Mouse (Mus musculus) ES-E14 (cell line): ENCODE measurements around the gene B3galt2.

Experiments used
- CHD2 ChIP-seq: IDR thresholded peaks from 2 replicates; pipeline ENCODE4 v1.6.1; 2014; ENCODE audit warnings: mild to moderate bottlenecking, low read depth, low read length, inconsistent platforms
- HCFC1 ChIP-seq: IDR thresholded peaks from 2 replicates; pipeline ENCODE4 v1.6.1; 2012; ENCODE audit warnings: low read length, inconsistent platforms, borderline replicate concordance; ENCODE audit not compliant: insufficient read depth
- MAFK ChIP-seq: IDR thresholded peaks from 2 replicates; pipeline ENCODE4 v1.6.1; 2014; ENCODE audit warnings: mild to moderate bottlenecking, low read depth, low read length, inconsistent platforms; ENCODE audit not compliant: insufficient read depth
- ZC3H11A ChIP-seq: IDR thresholded peaks from 2 replicates; pipeline ENCODE4 v1.6.1; 2012; ENCODE audit warnings: low read depth, mild to moderate bottlenecking, inconsistent platforms, low read length, borderline replicate concordance
- ZNF384 ChIP-seq: IDR thresholded peaks from 2 replicates; pipeline ENCODE4 v1.6.1; 2012; ENCODE audit warnings: low read depth, low read length, inconsistent platforms

- TF ChIP-seq MAFK (no peak), CHD2 (no peak), ZNF384 (no peak), ZC3H11A (no peak), HCFC1 (no peak)
These were observed 9.1 kb upstream of the B3galt2 start for GRCm38 (mm10) chr1:143631337-143631736.
